Mouse (Mus musculus) brain, embryonic 14.5 days (tissue): ENCODE measurements around the gene P4htm.

Experiments
- CTCF ChIP-seq: fragments of 200-500 bp; IDR thresholded peaks from 2 replicates; pipeline ENCODE4 v1.5.1; 2012; ENCODE audit warnings: inconsistent platforms, mild to moderate bottlenecking, moderate library complexity, borderline replicate concordance; ENCODE audit not compliant: insufficient read depth, insufficient read length; ENCODE audit errors: extremely low read depth
- POLR2A ChIP-seq: fragments of 200-500 bp; IDR thresholded peaks from 2 replicates; pipeline ENCODE4 v1.6.1; 2012; ENCODE audit warnings: mild to moderate bottlenecking, inconsistent platforms, borderline replicate concordance; ENCODE audit not compliant: poor library complexity, insufficient read depth, insufficient read length, severe bottlenecking; ENCODE audit errors: extremely low read depth

GRCm38 (mm10) chr9:108599021-108599566 is 1.6 kb upstream of the P4htm start:
- TF ChIP-seq CTCF (no peak), POLR2A (no peak)
